Mouse (Mus musculus): ENCODE data around the gene Rnf8.
"Not testable (repeated sequence)": the region's sequence is repeated elsewhere in the genome, so short reads cannot be mapped to it uniquely, and the experiment has no call there.

DNA sequence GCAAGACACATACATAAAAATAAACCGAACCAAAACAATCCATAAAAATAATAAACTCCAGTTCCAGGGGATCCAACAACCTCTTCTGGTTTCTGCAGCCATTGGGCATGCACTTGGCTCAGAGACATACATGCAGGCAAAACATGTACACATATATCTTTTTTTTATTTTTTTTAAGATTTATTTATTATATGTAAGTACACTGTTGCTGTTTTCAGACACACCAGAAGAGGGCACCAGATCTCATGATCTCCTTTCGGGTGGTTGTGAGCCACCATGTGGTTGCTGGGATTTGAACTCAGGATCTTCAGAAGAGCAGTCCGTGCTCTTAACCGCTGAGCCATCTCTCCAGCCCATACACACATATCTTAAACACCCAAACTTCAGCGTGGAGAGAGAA lies 1.1 kb upstream of the Rnf8 start:
- not testable (repeated sequence) for TF ChIP-seq CTCF (IDR thresholded peaks at IDR 0.05; ENCODE audit: borderline replicate concordance, insufficient read depth, low read depth, low read length); POLR2A (IDR thresholded peaks at IDR 0.05; ENCODE audit: borderline replicate concordance, insufficient read depth, low read length)

All from cerebellum, adult 2 months (tissue).